Mouse (Mus musculus): ENCODE measurements around the gene Pls1. TPM values are rescaled to one million over a fixed set of nuclear protein-coding genes. Genes with fewer than 3 reads are reported as not detected.

The Pls1 gene
- 12.6 and 12.9 TPM in 2 replicates for polyA plus RNA-seq (2015; fragmentation: Nextera tagmentation; extraction: Ambion mirVana)

DNA sequence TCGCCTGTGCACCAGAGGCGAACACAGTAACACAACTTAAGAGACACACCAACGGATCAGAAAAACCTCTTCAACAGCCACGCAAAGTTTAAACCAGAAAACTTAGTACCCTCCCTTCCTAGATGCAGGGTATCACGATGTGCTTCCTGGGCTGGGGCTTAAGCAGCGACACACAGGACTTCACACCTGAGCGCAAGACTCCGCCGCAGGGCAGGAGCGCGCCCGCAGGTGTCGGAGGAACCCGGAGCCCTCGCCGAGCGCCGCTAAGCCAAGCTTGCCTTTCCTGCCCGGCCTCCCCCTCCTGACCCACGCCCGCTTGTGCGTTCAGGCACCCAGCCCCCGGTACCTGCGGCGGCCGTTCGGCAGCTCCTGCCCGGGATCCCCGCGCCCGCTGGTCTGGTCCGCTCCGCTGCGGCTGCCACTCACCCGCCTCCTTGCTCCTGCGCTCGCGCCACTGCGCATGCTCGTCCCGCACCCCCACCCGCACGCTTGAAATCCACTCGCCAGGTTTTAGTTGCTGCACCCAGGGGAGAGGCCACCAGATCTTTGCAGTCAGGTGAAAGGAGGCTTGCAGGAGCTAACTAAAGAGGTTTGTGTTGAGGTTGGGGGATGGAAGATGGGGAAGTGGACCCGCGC is at the start of gene Pls1:
Gene Pls1 (minus strand): TSS at position 487 of the 636 bp plus-strand sequence.
- DNase-seq (ENCODE audit: low spot score), result peak; percentile 85

DNA sequence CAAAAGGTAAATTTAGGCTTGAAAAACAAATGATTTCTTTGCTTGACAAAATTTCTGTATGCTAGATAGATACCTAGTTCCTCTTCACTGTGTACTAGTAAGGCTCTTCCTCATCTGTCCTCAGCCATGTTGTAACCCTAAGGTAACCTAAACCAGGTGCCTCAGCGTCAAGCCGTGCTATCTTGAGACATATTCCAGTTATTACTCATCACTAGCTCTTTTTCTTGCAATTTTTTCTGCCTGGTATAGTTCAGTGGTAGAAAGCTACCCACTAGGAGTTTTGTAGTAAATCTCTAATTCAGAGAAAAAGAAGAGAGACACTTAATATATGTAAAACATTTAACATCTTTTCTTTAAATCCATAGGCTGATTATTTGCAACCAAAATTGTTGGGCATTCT is 37.6 kb upstream of the Pls1 start:
- DNase-seq (ENCODE audit: low spot score), result no peak

DNA sequence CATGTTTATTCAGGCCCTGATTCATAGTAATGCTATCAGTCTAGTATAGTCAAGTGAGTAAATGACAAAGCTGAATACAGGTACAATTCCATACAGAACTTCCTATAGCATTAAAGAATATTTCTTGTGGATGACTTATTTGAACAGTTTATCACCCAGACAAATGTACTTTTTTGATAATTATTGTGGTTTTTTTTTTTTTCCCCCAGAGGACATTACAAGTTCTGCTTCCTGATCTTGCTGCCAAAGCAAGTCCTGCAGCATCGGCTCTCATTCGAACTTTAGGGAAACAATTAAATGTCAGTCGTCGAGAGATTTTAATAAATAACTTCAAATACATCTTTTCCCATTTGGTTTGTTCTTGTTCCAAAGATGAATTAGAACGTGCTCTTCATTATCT is 33.1 kb upstream of the Pls1 start:
- no peak for DNase-seq (ENCODE audit: low spot score)

DNA sequence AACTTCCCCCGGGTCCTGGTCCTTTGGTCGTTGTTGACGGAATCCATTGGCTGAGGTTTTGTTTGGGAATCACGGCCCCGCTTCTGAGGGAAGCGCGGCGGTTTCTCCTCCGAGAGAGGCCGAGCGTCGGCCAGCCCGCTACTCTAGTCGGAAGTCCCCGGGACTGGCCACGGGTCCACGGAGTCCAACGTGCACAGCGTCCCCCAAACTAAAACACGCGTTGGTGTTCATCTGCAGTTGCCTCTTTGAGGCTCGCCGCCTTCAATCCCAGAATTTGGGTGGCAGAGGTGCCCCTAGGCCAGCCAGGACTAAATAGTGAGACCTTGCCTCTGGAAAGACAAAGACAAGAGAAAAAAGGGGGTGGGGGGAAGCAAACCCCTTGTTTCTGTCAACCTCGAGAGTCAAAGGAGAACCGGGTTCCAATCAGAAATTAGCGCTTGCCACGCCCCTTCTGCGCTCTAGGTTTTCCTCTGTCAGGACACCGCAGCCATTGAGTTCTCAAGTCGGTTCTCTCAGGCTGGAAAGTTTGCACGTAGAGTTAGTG is 13.0 kb upstream of the Pls1 start:
- DNase-seq (ENCODE audit: low spot score), result peak; percentile 64

DNA sequence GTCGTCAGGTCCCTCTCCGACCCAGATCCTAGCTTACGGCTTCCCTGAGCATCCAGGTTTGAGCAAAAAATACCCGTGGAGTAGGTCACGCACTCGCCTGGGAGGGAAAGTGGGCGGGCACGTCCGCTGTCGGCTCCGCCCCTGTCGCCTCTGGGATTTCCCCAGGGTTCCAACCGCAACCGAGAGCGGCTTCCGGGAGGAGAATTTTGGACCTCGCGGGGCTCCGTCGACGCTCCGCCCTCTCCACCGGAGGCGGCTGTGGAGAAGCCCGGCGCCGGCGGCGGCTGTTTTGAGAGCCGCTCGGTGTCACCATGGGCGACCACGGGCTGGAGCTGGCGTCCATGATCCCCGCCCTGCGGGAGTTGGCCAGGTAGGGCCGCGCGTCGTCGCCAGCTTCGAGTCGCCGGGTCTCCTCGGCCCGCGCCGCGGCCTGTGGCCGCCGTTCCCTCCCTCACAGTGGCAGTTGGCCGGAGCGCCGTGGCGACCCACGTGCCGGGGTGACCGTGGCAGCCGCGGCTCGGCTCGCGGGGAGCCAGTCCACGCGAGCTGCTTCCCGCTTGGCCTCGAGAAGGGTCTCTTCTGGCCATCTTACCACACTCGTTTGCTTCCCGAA is 12.4 kb upstream of the Pls1 start, which contains the start of gene Atr:
Gene Atr (plus strand): TSS at position 184 of the 613 bp plus-strand sequence.
- peak; percentile 96 for DNase-seq (ENCODE audit: low spot score)

DNA sequence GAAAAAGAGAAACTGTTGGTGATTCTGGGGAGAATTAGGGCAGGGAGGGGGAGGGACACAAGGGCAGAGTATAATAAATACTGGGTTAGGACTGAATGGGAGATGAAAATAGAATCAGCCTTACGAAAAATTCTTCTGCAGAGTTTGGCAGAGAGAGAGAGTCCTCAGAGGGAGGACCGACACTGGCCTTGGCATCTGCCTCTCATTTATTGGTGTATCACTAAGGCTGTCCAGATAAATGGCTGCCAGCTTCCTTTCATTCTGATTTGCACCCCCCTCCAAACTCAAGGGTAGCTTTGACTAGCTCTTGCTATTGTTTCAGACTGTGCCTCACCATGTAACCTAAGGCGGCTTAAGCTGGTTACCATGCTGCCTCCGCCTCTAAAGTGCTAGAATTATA is 10.9 kb upstream of the Pls1 start:
- no peak for DNase-seq (ENCODE audit: low spot score)

DNA sequence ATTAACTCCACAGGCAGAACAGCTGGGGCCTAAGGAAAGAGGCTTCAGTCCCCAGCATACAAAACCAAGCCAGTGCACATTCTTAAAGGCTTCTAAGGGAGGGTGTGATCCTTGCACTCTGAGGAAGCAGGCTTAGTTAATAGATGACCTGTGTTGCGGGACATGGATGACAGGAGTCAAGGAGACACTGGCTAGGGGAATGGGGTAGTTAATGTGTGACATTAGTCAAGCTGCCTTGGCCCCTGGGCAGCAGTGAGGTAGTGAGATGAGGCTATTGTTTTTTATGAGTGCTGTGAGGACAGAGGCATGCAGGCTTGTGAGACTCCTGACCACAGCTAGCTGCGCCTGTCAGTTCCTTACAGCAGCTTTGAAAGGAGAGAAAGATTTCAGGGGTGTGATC is 9.8 kb upstream of the Pls1 start:
- DNase-seq (ENCODE audit: low spot score), result no peak

DNA sequence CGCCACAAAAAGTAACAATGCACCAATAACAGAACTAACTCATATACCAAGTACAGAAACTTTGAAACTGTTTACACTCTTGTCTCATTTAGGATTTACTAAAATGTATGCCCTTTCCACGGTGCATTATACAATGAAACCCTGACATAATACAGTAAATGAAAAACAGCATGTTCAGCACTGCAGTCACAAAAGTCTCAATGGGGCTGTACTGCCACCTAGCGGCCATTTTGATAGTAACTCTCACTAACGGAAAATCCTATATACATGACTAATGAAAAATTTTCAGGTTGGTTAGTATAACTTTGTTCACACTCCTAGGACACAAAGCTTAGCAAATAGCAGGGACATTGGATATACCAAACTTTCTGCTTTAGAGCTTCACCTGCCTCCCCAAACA is 7.8 kb upstream of the Pls1 start:
- peak; percentile 84 for DNase-seq (ENCODE audit: low spot score)

DNA sequence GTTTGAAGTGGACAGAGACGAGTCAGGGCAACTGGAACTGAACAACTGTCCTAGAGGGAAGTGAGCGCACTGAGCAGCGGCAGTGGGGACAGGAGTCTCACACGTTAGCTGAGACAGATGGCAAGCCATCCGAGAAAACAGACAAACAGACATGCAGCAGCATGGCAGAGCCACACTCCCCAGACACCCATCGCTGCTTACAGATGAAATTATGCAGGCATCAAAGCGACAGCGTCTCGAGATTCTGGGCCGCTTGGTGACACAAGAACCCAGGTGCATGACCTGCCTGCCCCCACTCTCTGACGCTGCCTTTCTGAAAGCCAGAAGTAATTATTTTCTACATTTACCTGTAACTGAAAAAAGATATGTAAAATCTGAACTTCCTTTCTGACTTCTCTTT is 6.6 kb upstream of the Pls1 start:
- DNase-seq (ENCODE audit: low spot score), result no peak

DNA sequence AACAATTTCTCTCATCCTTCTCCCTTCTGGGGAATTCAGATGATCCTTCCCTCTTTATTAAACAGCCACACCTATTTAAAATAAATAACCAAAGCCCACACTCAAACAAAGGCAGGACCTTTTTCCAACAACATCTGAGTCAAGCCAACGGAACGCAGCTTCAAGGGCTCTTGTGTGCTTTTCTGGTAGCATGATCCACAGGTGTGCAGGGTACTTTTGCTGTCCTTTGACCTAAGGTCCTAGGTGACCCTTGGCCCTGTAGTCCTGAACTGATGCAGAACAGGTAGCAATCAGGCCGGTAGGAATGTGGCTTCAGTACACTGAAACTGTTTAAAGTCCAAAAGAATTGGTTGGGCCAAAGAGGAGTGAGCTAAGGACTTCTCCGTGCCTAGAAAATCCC is 600 bp upstream of the Pls1 start:
- no peak for DNase-seq (ENCODE audit: low spot score)

DNA sequence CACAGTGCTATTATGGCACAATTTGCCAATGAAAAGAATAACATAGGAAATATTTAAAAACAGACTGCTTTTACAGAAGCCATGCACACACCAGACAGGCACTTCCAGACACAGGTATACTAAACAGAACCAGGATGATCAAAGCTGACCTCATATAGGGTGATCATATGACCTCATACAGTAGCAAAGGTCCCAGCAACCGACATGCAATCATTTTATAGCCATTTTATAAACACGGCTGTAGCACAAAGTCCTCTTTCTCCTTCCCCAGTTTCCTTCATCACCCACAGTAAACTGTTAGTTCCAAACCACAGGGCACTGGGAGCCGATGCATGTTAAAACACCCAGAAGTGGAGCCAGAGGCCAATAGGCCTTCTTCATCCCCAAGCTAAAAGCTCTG is 5.7 kb downstream of the Pls1 start:
- no peak for DNase-seq (ENCODE audit: low spot score)

DNA sequence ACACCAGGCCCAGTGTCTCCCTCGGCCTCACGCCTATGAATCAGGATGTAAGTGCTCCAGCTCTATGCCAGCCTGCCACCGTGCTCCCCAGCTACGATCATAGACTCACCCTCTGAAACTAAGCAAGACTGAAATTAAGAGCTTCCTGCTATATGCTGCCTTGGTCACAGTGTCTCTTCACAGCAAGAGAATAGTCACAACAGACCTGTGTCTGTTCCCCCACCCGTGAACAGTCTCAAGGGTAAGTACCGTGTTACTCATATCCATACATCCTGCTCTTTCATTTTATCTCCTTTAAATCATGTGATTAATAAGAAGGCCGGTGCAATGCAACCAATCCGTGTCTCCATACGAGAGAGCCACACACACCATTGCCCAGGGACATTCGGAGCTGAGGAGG is 9.4 kb downstream of the Pls1 start:
- DNase-seq (ENCODE audit: low spot score), result no peak

DNA sequence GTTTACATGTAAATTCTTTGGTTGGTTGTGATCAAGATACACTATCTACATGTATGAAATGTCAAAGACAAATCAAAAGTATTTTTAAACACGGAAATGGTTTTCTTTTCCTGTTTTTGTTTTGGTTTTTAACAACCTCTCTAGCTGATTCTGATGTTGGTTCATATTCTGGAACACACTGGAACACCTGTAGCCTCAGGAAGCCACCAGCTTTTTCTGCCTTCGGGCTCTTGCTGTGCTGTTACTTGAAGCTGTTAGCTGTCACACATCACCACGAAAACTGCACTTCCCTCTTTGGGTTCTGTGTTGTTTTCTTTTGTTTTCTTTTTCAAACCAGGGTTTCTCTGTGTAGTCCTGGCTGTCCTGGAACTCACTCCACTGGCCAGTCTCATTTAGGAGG is 10.3 kb downstream of the Pls1 start:
- peak; percentile 44 for DNase-seq (ENCODE audit: low spot score)

DNA sequence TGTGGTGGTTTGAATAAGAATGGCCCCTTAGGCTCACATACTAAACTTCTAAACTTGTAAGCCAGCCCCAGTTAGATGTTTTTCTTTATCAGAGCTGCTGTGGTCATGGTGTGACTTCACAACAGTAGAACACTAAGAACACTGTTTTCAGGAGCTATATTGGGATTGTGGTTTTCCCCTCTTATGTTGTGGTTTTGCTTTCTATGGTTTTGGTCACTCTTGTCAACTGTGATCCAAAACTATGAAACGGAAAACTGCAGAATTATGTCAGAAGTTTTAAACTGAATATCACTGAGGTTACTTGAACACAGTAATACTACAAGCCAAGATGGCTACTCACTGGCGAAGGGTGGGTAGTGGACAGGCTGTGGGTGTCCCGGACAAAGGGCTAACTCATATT is 12.4 kb downstream of the Pls1 start:
- DNase-seq (ENCODE audit: low spot score), result no peak

DNA sequence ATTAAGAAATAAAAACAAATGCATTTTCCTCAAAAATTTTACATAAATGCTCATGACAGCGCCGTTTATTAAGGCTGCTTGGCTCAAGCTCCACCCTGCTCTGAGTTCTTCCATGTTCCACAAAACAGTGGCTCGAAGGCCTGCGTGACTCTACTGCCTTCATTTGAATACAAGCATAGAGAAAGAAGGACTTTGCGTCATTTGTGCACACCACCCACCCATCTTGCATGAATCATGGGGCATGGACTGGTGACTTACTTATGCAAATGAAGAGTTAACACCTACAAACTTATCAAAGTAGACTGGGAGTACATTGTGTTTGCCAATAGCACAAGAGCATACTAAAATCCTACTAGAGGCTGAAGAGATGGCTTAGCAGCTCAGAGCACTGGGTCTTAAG is 17.5 kb downstream of the Pls1 start:
- DNase-seq (ENCODE audit: low spot score), result no peak

DNA sequence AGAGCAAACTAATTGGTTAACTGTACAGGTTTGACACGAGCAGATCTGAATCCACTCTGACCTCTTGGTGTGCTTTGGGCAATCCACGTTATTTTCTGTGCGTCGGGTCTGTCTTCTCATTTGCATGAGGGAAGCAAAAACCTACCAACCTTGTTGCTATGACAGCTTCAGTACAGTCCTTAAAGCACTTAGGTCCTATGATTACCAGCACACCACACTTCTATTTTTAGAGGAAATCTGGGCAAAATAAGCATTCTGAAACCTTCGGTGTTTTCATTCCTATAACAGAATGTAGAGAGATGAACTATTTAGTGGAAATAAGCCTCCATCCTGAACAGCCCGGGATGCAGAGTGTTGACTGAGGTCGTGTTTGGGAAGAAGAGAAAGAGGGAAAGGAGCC is 22.6 kb downstream of the Pls1 start:
- DNase-seq (ENCODE audit: low spot score), result no peak

DNA sequence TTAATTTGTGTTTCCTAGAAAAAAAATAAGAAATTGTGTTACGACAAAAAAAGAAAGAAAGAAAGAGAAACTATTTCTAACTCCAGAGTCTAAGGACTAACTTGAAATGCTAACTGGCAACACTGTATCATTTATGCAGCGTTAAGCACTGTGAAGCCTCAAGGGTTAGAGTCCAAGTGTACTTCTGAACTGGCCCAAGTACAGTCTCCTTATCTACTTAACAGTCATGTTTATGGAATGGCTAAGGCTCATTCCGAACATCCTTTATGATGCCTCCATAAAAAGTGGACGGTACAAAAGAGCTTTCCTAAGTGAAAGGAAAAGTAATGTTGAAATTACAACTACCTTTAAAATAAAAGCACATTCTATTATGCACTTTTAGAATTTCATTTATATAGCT is 29.4 kb downstream of the Pls1 start:
- DNase-seq (ENCODE audit: low spot score), result no peak

DNA sequence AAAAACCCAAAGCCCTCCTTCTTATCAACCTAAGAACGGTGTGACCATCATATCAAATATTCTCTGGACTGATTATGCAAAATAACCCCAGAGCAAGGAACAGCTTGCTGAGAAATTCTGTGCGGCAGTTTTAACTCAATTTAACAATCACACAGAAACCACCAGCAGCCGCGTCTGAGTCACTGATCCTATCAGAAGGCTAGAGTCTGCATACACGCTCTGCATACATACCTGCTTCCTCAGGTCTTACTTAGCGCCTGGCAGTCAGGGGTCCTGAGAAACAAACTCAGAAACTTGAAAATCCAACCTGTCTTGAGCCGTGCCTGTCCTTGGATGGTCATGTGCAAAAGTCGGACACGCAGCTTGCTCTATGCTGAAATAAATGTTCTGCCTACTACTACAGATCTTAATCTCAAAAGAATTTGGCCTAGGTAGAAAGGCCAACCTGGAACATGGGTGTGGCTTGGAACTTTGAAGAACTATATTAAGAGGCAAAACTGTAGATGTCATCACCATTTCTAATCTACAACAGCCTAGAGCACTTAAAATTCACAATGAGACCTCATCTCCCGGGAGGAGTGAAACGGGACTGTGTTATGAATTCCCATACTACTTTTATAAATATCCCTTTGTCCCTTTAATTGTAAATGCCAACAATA is 30.0 kb downstream of the Pls1 start:
- DNase-seq (ENCODE audit: low spot score), result no peak

DNA sequence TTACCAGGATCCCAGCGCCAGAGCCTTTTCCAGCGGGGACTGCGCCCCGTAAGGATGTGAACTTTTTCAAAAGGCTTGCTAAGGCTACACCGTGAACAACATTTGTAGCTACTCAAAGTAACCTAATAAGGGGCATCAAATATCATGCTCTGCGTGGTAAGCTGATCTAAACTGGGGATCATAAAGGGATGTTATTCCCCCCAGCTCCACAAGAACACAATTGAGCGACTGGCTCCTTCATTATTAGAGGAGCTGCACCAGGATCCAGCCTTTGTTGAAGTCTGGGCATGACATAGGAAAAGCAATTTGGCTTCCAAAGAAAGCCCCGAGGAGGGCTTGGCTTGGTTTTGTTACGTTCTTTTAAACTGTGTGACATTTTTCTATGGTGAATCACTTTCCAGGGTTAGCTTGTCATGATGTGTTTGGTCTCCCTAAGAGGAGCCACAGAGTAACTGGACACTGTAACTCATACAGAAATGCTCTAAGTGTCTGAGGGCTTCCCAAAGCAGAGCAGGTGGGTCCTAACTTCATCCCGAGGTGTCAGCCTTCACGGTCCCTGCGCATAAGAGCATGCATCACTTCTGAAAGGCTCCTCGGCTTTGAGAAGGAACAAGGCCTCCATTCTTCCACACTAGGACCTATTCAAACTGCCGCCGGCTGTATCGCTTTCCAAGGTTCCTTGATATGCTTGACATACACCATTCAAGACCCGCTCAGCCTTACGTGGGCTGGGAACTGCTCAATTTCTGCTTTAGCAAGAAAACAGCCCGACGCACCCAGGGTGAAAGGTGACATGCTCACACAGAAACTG is 31.2 kb downstream of the Pls1 start:
- DNase-seq (ENCODE audit: low spot score), result no peak

DNA sequence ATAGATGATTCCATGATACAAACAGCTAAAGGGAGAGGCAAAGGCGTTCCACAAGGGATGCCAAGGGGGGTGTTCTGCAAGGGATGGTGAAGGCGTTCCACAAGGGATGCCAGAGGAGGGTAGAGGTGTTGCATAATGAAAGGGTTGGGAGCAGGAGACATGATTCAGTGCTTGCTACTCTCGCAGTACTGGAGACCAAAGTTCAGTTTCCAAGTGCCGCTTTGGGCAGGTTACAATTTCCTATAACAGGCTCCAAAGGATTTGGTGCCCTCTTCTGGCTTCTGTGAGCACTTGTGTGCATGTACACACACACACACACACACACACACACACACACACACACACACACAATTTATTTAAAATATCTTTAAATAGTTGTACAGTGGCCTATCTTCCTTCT is 33.3 kb downstream of the Pls1 start:
- no peak for DNase-seq (ENCODE audit: low spot score)

DNA sequence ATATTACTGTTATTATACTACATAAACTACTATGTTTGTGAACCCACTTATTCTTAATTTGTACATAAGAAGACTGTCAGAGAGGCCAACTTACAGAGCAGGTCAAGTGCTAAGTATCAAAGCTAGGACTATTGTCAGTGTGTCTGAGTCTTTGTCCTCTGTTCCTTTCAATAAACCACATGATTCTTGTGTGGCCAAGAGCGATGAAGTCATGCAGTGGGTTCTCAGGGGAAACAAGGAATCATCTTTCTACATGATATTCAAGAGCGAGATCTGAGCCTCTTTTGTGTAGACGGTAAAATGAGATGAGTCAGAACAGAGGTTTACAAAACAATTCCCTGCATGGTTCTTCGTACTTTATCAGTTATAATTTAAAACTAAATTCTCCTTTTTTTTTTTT is 35.5 kb downstream of the Pls1 start:
- DNase-seq (ENCODE audit: low spot score), result no peak

DNA sequence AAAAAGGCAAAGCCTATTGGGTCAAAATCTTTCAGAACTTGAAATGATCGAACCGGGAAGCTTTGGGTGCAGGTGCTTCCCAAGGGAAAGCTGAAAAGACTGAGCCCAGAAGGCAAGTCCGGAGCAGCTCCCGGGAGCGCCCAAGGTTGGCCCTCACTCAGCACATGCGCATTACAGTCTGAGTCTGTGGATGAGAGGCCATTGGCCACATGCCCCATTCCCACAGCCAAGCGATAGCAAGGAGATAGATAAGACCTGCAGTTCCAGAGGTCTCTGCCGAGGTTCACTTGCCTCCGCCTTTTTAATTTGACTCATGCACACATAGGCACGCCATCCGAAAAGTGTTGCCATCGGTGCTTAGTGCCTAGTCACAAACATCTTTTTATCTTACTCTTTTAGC is 39.7 kb downstream of the Pls1 start:
- DNase-seq (ENCODE audit: low spot score), result no peak
